Mouse (Mus musculus) brain, embryonic 14.5 days (tissue): ENCODE measurements around the gene Neurl2. TPM values are rescaled to one million over a fixed set of nuclear protein-coding genes. Genes with fewer than 3 reads are reported as not detected.
"Not testable (repeated sequence)": the region's sequence is repeated elsewhere in the genome, so short reads cannot be mapped to it uniquely, and the experiment has no call there.

Experiments
- DNase-seq: peaks from one replicate; pipeline ENCODE4 v3.0.0-alpha.2; 2011; ENCODE audit warnings: low read depth
- CTCF ChIP-seq: fragments of 200-500 bp; IDR thresholded peaks from 2 replicates; pipeline ENCODE4 v1.5.1; 2012; ENCODE audit warnings: inconsistent platforms, mild to moderate bottlenecking, moderate library complexity, borderline replicate concordance; ENCODE audit not compliant: insufficient read depth, insufficient read length; ENCODE audit errors: extremely low read depth
- POLR2A ChIP-seq: fragments of 200-500 bp; IDR thresholded peaks from 2 replicates; pipeline ENCODE4 v1.6.1; 2012; ENCODE audit warnings: mild to moderate bottlenecking, inconsistent platforms, borderline replicate concordance; ENCODE audit not compliant: poor library complexity, insufficient read depth, insufficient read length, severe bottlenecking; ENCODE audit errors: extremely low read depth
- polyA plus RNA-seq: library from polyadenylated mRNA; depleted of rRNA; stranded (reverse); fragments of >200 nt; gene quantifications from 2 replicates; pipeline ENCODE4 v1.2.3, GENCODE M21; 2012

Neurl2 gene
- polyA plus RNA-seq, 1 experiment = 7.0 TPM

- DNase-seq = no peak
- TF ChIP-seq CTCF (no peak), POLR2A (no peak)
Observed at GRCm38 (mm10) chr2:164868491-164868890, 35.2 kb upstream of the Neurl2 start.

GRCm38 (mm10) chr2:164867566-164867965, 34.3 kb upstream of the Neurl2 start:
- TF ChIP-seq CTCF = peak; percentile 54; the same call in 1 of the 2 replicates
- TF ChIP-seq POLR2A = no peak
- no peak for DNase-seq

- no peak for DNase-seq
- TF ChIP-seq CTCF (no peak), POLR2A (no peak)
Observed at GRCm38 (mm10) chr2:164866741-164867551, 33.7 kb upstream of the Neurl2 start.

GRCm38 (mm10) chr2:164864593-164864992, 31.3 kb upstream of the Neurl2 start:
- TF ChIP-seq CTCF (no peak), POLR2A (no peak)

GRCm38 (mm10) chr2:164863411-164863810, 30.2 kb upstream of the Neurl2 start:
- DNase-seq = not testable (repeated sequence)

More at GRCm38 (mm10) chr2:164864593-164864992, 31.3 kb upstream of the Neurl2 start:
- DNase-seq = no peak

- DNase-seq = peak; percentile 84
- TF ChIP-seq POLR2A = no peak
- no peak for TF ChIP-seq CTCF
Observed at GRCm38 (mm10) chr2:164862179-164862861, 29.1 kb upstream of the Neurl2 start.

GRCm38 (mm10) chr2:164861094-164861493, 27.8 kb upstream of the Neurl2 start:
- no peak for DNase-seq
- TF ChIP-seq CTCF (no peak), POLR2A (no peak)

GRCm38 (mm10) chr2:164859640-164860432, 26.6 kb upstream of the Neurl2 start:
- DNase-seq = no peak
- TF ChIP-seq CTCF = no peak
- no peak for TF ChIP-seq POLR2A

GRCm38 (mm10) chr2:164859155-164859554, 25.9 kb upstream of the Neurl2 start:
- TF ChIP-seq POLR2A (no peak), CTCF (no peak)
- DNase-seq = no peak

GRCm38 (mm10) chr2:164857842-164858553, 24.7 kb upstream of the Neurl2 start:
- no peak for DNase-seq
- TF ChIP-seq POLR2A (no peak), CTCF (no peak)
